15 mouse cellular contexts compared by ENCODE assay signal in the genomic region with DNA sequence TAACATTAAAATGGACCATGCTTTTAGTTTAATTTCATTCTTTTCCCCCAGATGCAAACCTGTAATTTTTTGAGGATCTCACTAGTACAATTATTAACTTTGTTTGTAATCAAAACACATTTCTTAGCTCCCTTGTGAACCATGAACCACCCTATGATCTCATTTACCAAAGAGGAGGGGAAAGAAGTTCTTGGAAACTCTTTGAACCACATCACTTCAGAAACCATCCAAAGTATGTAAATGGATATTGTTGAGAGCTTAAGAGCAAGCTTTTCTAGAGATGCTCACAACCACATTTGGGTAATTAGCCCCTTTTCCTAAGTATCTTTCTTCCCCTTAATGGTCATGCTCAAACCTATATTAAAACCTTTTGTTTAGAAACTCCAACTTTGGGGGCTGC.
"Had no signal": no experiment of that assay in that cellular context is flagged by ENCODE, and none has a peak within 500 bp of the region (broad histone marks: within the 10 kb centered on the region; RNA-seq: fewer than 3 reads in every experiment).

No protein-coding gene starts in this region.

- H3K4me3 ChIP-seq: neural tube, embryonic 15.5 days; stomach, embryonic 15.5 days had no signal

- DNase-seq: retina, postnatal 1 day; right cerebral cortex, adult 18-20 months; right cerebral cortex, postnatal 14 days; right cerebral cortex, postnatal 25 days; right cerebral cortex, postnatal 4 days; spleen, adult 18-20 months; thymus, adult 18-20 months; thymus, adult 2 months; thymus, postnatal 14 days; thymus, postnatal 25 days; thymus, postnatal 36 days; thymus, postnatal 4 days had no signal

- H3K9ac ChIP-seq: neural tube, embryonic 15.5 days; stomach, embryonic 15.5 days had no signal

- H3K4me2 ChIP-seq: neural tube, embryonic 15.5 days; stomach, embryonic 15.5 days had no signal

- H3K9me3 ChIP-seq: neural tube, embryonic 15.5 days; stomach, embryonic 15.5 days had no signal

- H3K36me3 ChIP-seq: neural tube, embryonic 15.5 days; stomach, embryonic 15.5 days had no signal

- H3K4me1 ChIP-seq: neural tube, embryonic 15.5 days; stomach, embryonic 15.5 days had no signal

- H3K27me3 ChIP-seq: neural tube, embryonic 15.5 days; stomach, embryonic 15.5 days had no signal

- H3K27ac ChIP-seq: neural tube, embryonic 15.5 days; stomach, embryonic 15.5 days; stomach, postnatal 0 days had no signal
